Mouse (Mus musculus) G1E (cell line): ENCODE data around the gene Setd6. TPM values are rescaled to one million over a fixed set of nuclear protein-coding genes. Genes with fewer than 3 reads are reported as not detected.

ENCODE experiments used
- ATAC-seq: 2 replicates; pipeline ENCODE4 v1.8.0; 2016; ENCODE audit warnings: mild to moderate bottlenecking; ENCODE audit not compliant: insufficient number of reproducible peaks, poor library complexity, low FRiP score, severe bottlenecking; ENCODE audit errors: extremely low read depth
- DNase-seq: peaks from one replicate; pipeline ENCODE4 v3.0.0; 2012; ENCODE audit warnings: low spot score
- H3K27me3 ChIP-seq: 2 replicates; pipeline ENCODE4 v1.6.1; 2012; ENCODE audit warnings: mild to moderate bottlenecking, low read length, inconsistent platforms; ENCODE audit not compliant: insufficient read depth
- H3K36me3 ChIP-seq: replicated peaks from 2 replicates; pipeline ENCODE3; 2012; ENCODE audit warnings: mild to moderate bottlenecking, inconsistent platforms
- H3K4me1 ChIP-seq: 2 replicates; pipeline ENCODE4 v1.6.1; 2012; ENCODE audit warnings: low read depth, low read length, inconsistent platforms, mixed read lengths; ENCODE audit not compliant: insufficient read depth
- H3K4me3 ChIP-seq: 2 replicates; pipeline ENCODE4 v1.5.1; 2012; ENCODE audit warnings: low read depth, mild to moderate bottlenecking, inconsistent platforms, low read length, moderate library complexity, mixed read lengths
- H3K9me3 ChIP-seq: replicated peaks from 2 replicates; pipeline ENCODE4 v1.6.1; 2012; ENCODE audit warnings: inconsistent platforms
- CTCF ChIP-seq: IDR thresholded peaks from 2 replicates; pipeline ENCODE4 v1.5.1; 2012; ENCODE audit warnings: low read depth, low read length, inconsistent platforms, mixed read lengths
- GATA1 ChIP-seq: IDR thresholded peaks from 2 replicates; pipeline ENCODE4 v1.6.1; 2012; ENCODE audit warnings: borderline replicate concordance, low read length, inconsistent platforms, mixed read lengths
- GATA2 ChIP-seq: IDR thresholded peaks from 2 replicates; pipeline ENCODE4 v1.6.1; 2012; ENCODE audit warnings: low read depth, low read length, inconsistent platforms, borderline replicate concordance
- POLR2AphosphoS5 ChIP-seq: IDR thresholded peaks from 2 replicates; pipeline ENCODE4 v1.6.1; 2012; ENCODE audit warnings: low read depth, low read length, inconsistent platforms; ENCODE audit not compliant: insufficient replicate concordance
- TAL1 ChIP-seq: conservative IDR thresholded peaks from 2 replicates; pipeline ENCODE4 v1.6.1; 2012; ENCODE audit warnings: low read depth, low read length, inconsistent platforms, mixed read lengths
- polyA plus RNA-seq: library from polyadenylated mRNA; stranded (reverse); fragments of >175 nt; gene quantifications from 2 replicates; pipeline ENCODE4 v1.2.3, GENCODE M21; 2012
- total RNA-seq, 2 experiments: library from RNA; stranded (forward) in 1 of 2; stranded (reverse) in 1 of 2; fragments of 200-1000 nt in 1 of 2; fragments of >200 nt in 1 of 2; fragmentation: Nextera tagmentation in 1 of 2; gene quantifications; 2 replicates each; pipeline ENCODE4 v1.2.3; 2014 to 2017

Setd6 gene
- total and polyA plus RNA-seq, 3 experiments = 14.9 to 48.5 (median 48.3) TPM

GRCm38 (mm10) chr8:95751924-95752323, 36.2 kb downstream of the Setd6 start:
- H3K27me3 ChIP-seq = no peaks in the 10 kb centered on the region
- H3K36me3 ChIP-seq = peaks cover 96% of the 10 kb centered on the region
- peaks cover 6% of the 10 kb centered on the region; the same call in 1 of the 2 replicates for H3K4me1 ChIP-seq
- no peak overlapping the region for H3K4me3 ChIP-seq
- DNase-seq = no peak
- no peak for ATAC-seq
- H3K9me3 ChIP-seq = no peaks in the 10 kb centered on the region
- TF ChIP-seq CTCF = no peak
- no peak for TF ChIP-seq GATA1
- no peak for TF ChIP-seq GATA2
- TF ChIP-seq POLR2AphosphoS5 = no peak
- TF ChIP-seq TAL1 = no peak

GRCm38 (mm10) chr8:95760323-95760722, 44.6 kb downstream of the Setd6 start:
- no peak for ATAC-seq
- H3K4me3 ChIP-seq = no peak overlapping the region
- H3K27me3 ChIP-seq = no peaks in the 10 kb centered on the region
- DNase-seq = no peak
- H3K9me3 ChIP-seq = no peaks in the 10 kb centered on the region
- TF ChIP-seq GATA1 (no peak), CTCF (no peak), POLR2AphosphoS5 (no peak), TAL1 (no peak), GATA2 (no peak)
- H3K4me1 ChIP-seq = no peaks in the 10 kb centered on the region
- peaks cover 89% of the 10 kb centered on the region for H3K36me3 ChIP-seq

- Histone ChIP-seq H3K4me3 (no peak overlapping the region), H3K4me1 (no peaks in the 10 kb centered on the region), H3K27me3 (no peaks in the 10 kb centered on the region), H3K36me3 (peaks cover 91% of the 10 kb centered on the region), H3K9me3 (no peaks in the 10 kb centered on the region)
- no peak for TF ChIP-seq TAL1
- TF ChIP-seq CTCF = no peak
- no peak for TF ChIP-seq GATA2
- TF ChIP-seq GATA1 = no peak
- TF ChIP-seq POLR2AphosphoS5 = no peak
- DNase-seq = no peak
- ATAC-seq = no peak
These were observed 48.5 kb downstream of the Setd6 start for GRCm38 (mm10) chr8:95764133-95764532.

Other genes with a start within 250 kb of the Setd6 start
- 283 and 300 TPM in 2 replicates for gene Csnk2a2, start 225.8 kb upstream of the Setd6 start, total RNA-seq (2014; fragmentation: Nextera tagmentation)
- gene Csnk2a2, start 225.8 kb upstream of the Setd6 start, total RNA-seq (2017) = 31.5 and 45.0 TPM in 2 replicates
- gene Csnk2a2, start 225.8 kb upstream of the Setd6 start, polyA plus RNA-seq = 30.8 and 35.8 TPM in 2 replicates
- gene Ccdc113, start 181.8 kb upstream of the Setd6 start, total RNA-seq (2014; fragmentation: Nextera tagmentation) = not detected in 2 replicates
- gene Ccdc113, start 181.8 kb upstream of the Setd6 start, total RNA-seq (2017) = not detected in 2 replicates
- not detected in 2 replicates for gene Ccdc113, start 181.8 kb upstream of the Setd6 start, polyA plus RNA-seq
- not detected in 2 replicates for gene Prss54, start 139.5 kb upstream of the Setd6 start, total RNA-seq (2014; fragmentation: Nextera tagmentation)
- 0.22 TPM in 1 of 2 replicates, not detected in the other for gene Prss54, start 139.5 kb upstream of the Setd6 start, total RNA-seq (2017)
- gene Prss54, start 139.5 kb upstream of the Setd6 start, polyA plus RNA-seq = not detected in 2 replicates
- gene Gins3, start 82.4 kb upstream of the Setd6 start, total RNA-seq (2014; fragmentation: Nextera tagmentation) = 30.8 and 32.5 TPM in 2 replicates
- 32.6 and 32.9 TPM in 2 replicates for gene Gins3, start 82.4 kb upstream of the Setd6 start, total RNA-seq (2017)
- gene Gins3, start 82.4 kb upstream of the Setd6 start, polyA plus RNA-seq = 9.2 and 9.5 TPM in 2 replicates
- gene Ndrg4, start 38.9 kb upstream of the Setd6 start, total RNA-seq (2014; fragmentation: Nextera tagmentation) = not detected in 2 replicates
- 0.23 and 0.60 TPM in 2 replicates for gene Ndrg4, start 38.9 kb upstream of the Setd6 start, total RNA-seq (2017)
- not detected in 2 replicates for gene Ndrg4, start 38.9 kb upstream of the Setd6 start, polyA plus RNA-seq
- 730 and 814 TPM in 2 replicates for gene Cnot1, start 91.6 kb downstream of the Setd6 start, total RNA-seq (2014; fragmentation: Nextera tagmentation)
- 190 and 194 TPM in 2 replicates for gene Cnot1, start 91.6 kb downstream of the Setd6 start, total RNA-seq (2017)
- 69.5 and 85.5 TPM in 2 replicates for gene Cnot1, start 91.6 kb downstream of the Setd6 start, polyA plus RNA-seq
- 113 and 139 TPM in 2 replicates for gene Sap18b, start 109.5 kb downstream of the Setd6 start, total RNA-seq (2014; fragmentation: Nextera tagmentation)
- 432 and 502 TPM in 2 replicates for gene Sap18b, start 109.5 kb downstream of the Setd6 start, total RNA-seq (2017)
- 87.1 and 88.3 TPM in 2 replicates for gene Sap18b, start 109.5 kb downstream of the Setd6 start, polyA plus RNA-seq
- 24.6 and 26.4 TPM in 2 replicates for gene Slc38a7, start 137.7 kb downstream of the Setd6 start, total RNA-seq (2014; fragmentation: Nextera tagmentation)
- 13.3 and 13.8 TPM in 2 replicates for gene Slc38a7, start 137.7 kb downstream of the Setd6 start, total RNA-seq (2017)
- gene Slc38a7, start 137.7 kb downstream of the Setd6 start, polyA plus RNA-seq = 14.3 and 16.1 TPM in 2 replicates
- 245 and 260 TPM in 2 replicates for gene Got2, start 172.7 kb downstream of the Setd6 start, total RNA-seq (2014; fragmentation: Nextera tagmentation)
- gene Got2, start 172.7 kb downstream of the Setd6 start, total RNA-seq (2017) = 120 and 125 TPM in 2 replicates
- 69.0 and 82.5 TPM in 2 replicates for gene Got2, start 172.7 kb downstream of the Setd6 start, polyA plus RNA-seq